Mouse (Mus musculus) cerebellum, adult 2 months (tissue): Measurements from ENCODE around the gene Chit1. TPM values are rescaled to one million over a fixed set of nuclear protein-coding genes. Genes with fewer than 3 reads are reported as not detected.

Experiments
- DNase-seq, 2 experiments: peaks; one replicate each; pipeline ENCODE4 v3.0.0; 2021
- H3K27ac ChIP-seq: fragments of 200-500 bp; 2 replicates; pipeline ENCODE4 v1.5.1; 2012; ENCODE audit warnings: low read length, control low read depth, inconsistent platforms; ENCODE audit not compliant: insufficient read depth
- H3K27me3 ChIP-seq: fragments of 200-500 bp; 2 replicates; pipeline ENCODE4 v1.6.1; 2012; ENCODE audit warnings: inconsistent platforms, mild to moderate bottlenecking, low read length, moderate library complexity; ENCODE audit not compliant: control insufficient read depth, insufficient read depth
- H3K4me1 ChIP-seq: fragments of 200-500 bp; 2 replicates; pipeline ENCODE4 v1.6.1; 2011; ENCODE audit warnings: low read length; ENCODE audit not compliant: control insufficient read depth, insufficient read depth
- H3K4me3 ChIP-seq: fragments of 200-500 bp; replicated peaks from 2 replicates; pipeline ENCODE3; 2011; ENCODE audit warnings: mild to moderate bottlenecking, low read depth, low read length, control low read depth; ENCODE audit not compliant: insufficient read depth
- CTCF ChIP-seq: fragments of 200-500 bp; IDR thresholded peaks from 2 replicates; pipeline ENCODE4 v1.5.1; 2011; ENCODE audit warnings: low read depth, mild to moderate bottlenecking, control low read depth, low read length, moderate library complexity, borderline replicate concordance; ENCODE audit not compliant: insufficient read depth
- POLR2A ChIP-seq: fragments of 200-500 bp; IDR thresholded peaks from 2 replicates; pipeline ENCODE4 v1.6.1; 2011; ENCODE audit warnings: low read length, control low read depth, borderline replicate concordance; ENCODE audit not compliant: insufficient read depth
- WGBS: fragments of 180-500 bp; shearing (Covaris S2); methylation state at CpG from one replicate; pipeline ENCODE4 v1.1.7; 2018; 5-methylcytosine and 5-hydroxymethylcytosine counted together
- polyA plus RNA-seq: library from polyadenylated mRNA; depleted of rRNA; stranded (reverse); fragments of >200 nt; gene quantifications from 2 replicates; pipeline ENCODE4 v1.2.3, GENCODE M21; 2012

The Chit1 gene
- polyA plus RNA-seq, 1 experiment = not detected

- Histone ChIP-seq H3K27ac (no peak overlapping the region), H3K4me3 (no peak overlapping the region), H3K4me1 (peaks cover 15% of the 10 kb centered on the region), H3K27me3 (no peaks in the 10 kb centered on the region)
- 70% methylated on average over 8 of the region's 8 CpGs for WGBS
- no peak for DNase-seq
- TF ChIP-seq POLR2A = no peak
- TF ChIP-seq CTCF = no peak
These were observed 35.5 kb upstream of the Chit1 start for GRCm38 (mm10) chr1:134075532-134075931.

GRCm38 (mm10) chr1:134076789-134077188 is 34.3 kb upstream of the Chit1 start:
- H3K4me3 ChIP-seq = peak overlapping the region; percentile 52
- TF ChIP-seq CTCF (no peak), POLR2A (no peak)
- H3K4me1 ChIP-seq = peaks cover 15% of the 10 kb centered on the region
- H3K27me3 ChIP-seq = no peaks in the 10 kb centered on the region
- WGBS = 26% methylated on average over 2 of the region's 2 CpGs
- 0 out of 2 replicates have a peak overlapping the region, but pooled peaks have one; percentile 37 for H3K27ac ChIP-seq
- no peak for DNase-seq

- Histone ChIP-seq H3K27ac (peak overlapping the region; percentile 78), H3K27me3 (no peaks in the 10 kb centered on the region), H3K4me1 (peaks cover 16% of the 10 kb centered on the region), H3K4me3 (peak overlapping the region; percentile 92)
- TF ChIP-seq POLR2A (no peak), CTCF (peak; percentile 18; the same call in 1 of the 2 replicates)
- peak; percentile 67 to 71 for DNase-seq
- whole genome bisulfite sequencing = 6% methylated on average over 14 of the region's 14 CpGs
These were observed 33.5 kb upstream of the Chit1 start for GRCm38 (mm10) chr1:134077389-134078060.

GRCm38 (mm10) chr1:134078061-134078795 is 32.8 kb upstream of the Chit1 start:
- peak; percentile 72 to 74 for DNase-seq
- Histone ChIP-seq H3K4me3 (peak overlapping the region; percentile 92), H3K27ac (peak overlapping the region; percentile 78), H3K4me1 (peaks cover 23% of the 10 kb centered on the region), H3K27me3 (no peaks in the 10 kb centered on the region)
- TF ChIP-seq POLR2A (peak; percentile 11; the same call in 1 of the 2 replicates), CTCF (no peak)
- WGBS = 3% methylated on average over 19 of the region's 19 CpGs

- Histone ChIP-seq H3K27me3 (no peaks in the 10 kb centered on the region), H3K4me3 (peak within 1 kb of the TSS; percentile 92), H3K4me1 (peaks cover 29% of the 10 kb centered on the region), H3K27ac (peak within 1 kb of the TSS; percentile 78)
- TF ChIP-seq POLR2A = peak; percentile 100
- no peak for TF ChIP-seq CTCF
- WGBS = under 1% methylated on average over 55 of the region's 62 CpGs
- peak; percentile 98 to 99 for DNase-seq
These were observed 32.1 kb upstream of the Chit1 start, which contains the start of gene Btg2 for GRCm38 (mm10) chr1:134078802-134079476. TSS of gene Btg2 (minus strand) at chr1:134079120.

GRCm38 (mm10) chr1:134079477-134080163 is 31.4 kb upstream of the Chit1 start:
- TF ChIP-seq POLR2A = no peak
- no peak for TF ChIP-seq CTCF
- peak; percentile 58 to 60 for DNase-seq
- Histone ChIP-seq H3K27me3 (no peaks in the 10 kb centered on the region), H3K4me3 (peak overlapping the region; percentile 54), H3K4me1 (peaks cover 31% of the 10 kb centered on the region), H3K27ac (peak overlapping the region; percentile 72)
- 16% methylated on average over 9 of the region's 9 CpGs for WGBS

GRCm38 (mm10) chr1:134080406-134080805 is 30.6 kb upstream of the Chit1 start:
- Histone ChIP-seq H3K4me1 (peaks cover 32% of the 10 kb centered on the region), H3K27ac (no peak overlapping the region), H3K27me3 (no peaks in the 10 kb centered on the region), H3K4me3 (no peak overlapping the region)
- TF ChIP-seq POLR2A = no peak
- no peak for TF ChIP-seq CTCF
- peak; percentile 29 to 42 for DNase-seq
- WGBS = 59% methylated on average over 4 of the region's 4 CpGs
